Mouse (Mus musculus): ENCODE results near the gene Tnfrsf1a.

DNA sequence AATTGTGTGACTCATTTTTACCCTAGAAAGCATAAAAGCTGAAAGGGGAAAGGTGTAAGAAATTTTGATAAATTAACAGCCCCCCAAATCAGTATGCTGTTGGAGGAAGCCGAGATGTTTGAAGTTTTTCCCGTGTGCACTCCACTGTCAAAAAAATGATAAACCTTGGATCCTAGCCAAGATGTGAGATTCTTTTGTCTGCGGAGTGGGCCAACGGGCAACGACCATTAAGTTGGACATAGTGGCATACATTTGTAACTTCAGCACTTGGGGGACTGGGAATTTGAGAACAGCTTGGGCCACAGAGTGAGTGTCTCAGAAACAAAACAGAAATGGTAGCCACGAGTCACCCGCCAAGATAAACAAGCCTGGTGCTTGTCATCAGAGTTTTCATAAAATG lies 32.1 kb upstream of the Tnfrsf1a start:
- TF ChIP-seq TAL1 (IDR thresholded peaks at IDR 0.05; ENCODE audit: low read length) = no peak
- TF ChIP-seq GATA1 (IDR thresholded peaks at IDR 0.05; ENCODE audit: low read length) = no peak

Data from erythroblast, embryonic 14.5 days (primary cell).